Mouse (Mus musculus): ENCODE measurements around the gene St6gal1.

DNA sequence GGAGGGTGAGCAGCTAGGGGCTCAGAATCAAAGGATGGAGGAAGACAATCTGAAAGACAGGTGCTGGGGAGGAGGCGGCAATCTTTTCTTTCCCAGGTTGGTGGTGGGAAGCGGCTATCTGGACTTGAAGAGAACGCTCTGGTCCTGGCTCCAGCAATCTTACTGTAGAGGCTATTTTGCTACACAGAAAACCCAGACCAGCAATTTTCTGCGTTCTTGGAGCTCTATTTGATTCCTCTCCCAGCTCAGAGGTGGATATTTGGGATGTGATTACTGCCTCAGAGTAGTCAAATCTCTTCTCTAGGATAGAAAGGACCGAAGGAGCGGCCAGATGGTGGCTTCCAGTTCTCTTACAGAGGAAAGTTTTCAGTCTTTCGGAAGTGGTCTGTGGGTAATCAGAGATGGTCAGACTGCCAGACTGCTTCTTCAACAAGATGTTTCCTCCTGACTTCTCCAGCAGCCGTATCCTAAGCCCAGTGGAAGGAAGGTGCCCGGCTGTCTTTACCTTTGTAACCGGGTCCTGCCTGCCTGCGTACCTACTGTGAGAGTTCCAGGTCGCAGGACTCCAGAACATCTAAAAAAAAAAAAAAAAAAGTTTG lies 570 bp upstream of the St6gal1 start:
- TF ChIP-seq POLR2A (IDR thresholded peaks at IDR 0.05; ENCODE audit: insufficient read length, low read depth) = no peak
- no peak for TF ChIP-seq USF1 (IDR thresholded peaks at IDR 0.05; ENCODE audit: low read depth)
- TF ChIP-seq MAX (IDR thresholded peaks at IDR 0.05; ENCODE audit: low read depth) = no peak
- TF ChIP-seq MYOG (IDR thresholded peaks at IDR 0.05; ENCODE audit: control insufficient read depth in 1 of 3, insufficient read depth in 1 of 3, insufficient read length in 2 of 3, low read depth in 2 of 3) = no peak
